Mouse (Mus musculus) limb, embryonic 12.5 days (tissue): Measurements from ENCODE around the gene Casz1. TPM values are rescaled to one million over a fixed set of nuclear protein-coding genes. Genes with fewer than 3 reads are reported as not detected.

Source experiments
- ATAC-seq: fragments of 200-750 bp; cut with Nextera tagmentation; 2 replicates; pipeline ENCODE4 v1.8.0; 2017; ENCODE audit warnings: low read depth, moderate TSS enrichment; ENCODE audit not compliant: insufficient number of reproducible peaks, insufficient read depth, low FRiP score, low TSS enrichment
- H3K27ac ChIP-seq: fragments of 300-500 bp; sonication (generic); 2 replicates; pipeline ENCODE4 v1.5.1; 2016; ENCODE audit warnings: mild to moderate bottlenecking, moderate library complexity
- H3K27me3 ChIP-seq: fragments of 300-500 bp; sonication (generic); 2 replicates; pipeline ENCODE4 v1.6.1; 2016; ENCODE audit warnings: mild to moderate bottlenecking, moderate library complexity
- H3K36me3 ChIP-seq: fragments of 300-500 bp; sonication (generic); 2 replicates; pipeline ENCODE4 v1.6.1; 2016; ENCODE audit warnings: mild to moderate bottlenecking, moderate library complexity
- H3K4me1 ChIP-seq: fragments of 300-500 bp; sonication (generic); replicated peaks from 2 replicates; pipeline ENCODE4 v1.6.1; 2016
- H3K4me2 ChIP-seq: fragments of 300-500 bp; sonication (generic); 2 replicates; pipeline ENCODE4 v1.6.1; 2016; ENCODE audit warnings: mild to moderate bottlenecking, moderate library complexity
- H3K4me3 ChIP-seq: fragments of 300-500 bp; sonication (generic); replicated peaks from 2 replicates; pipeline ENCODE4 v1.5.1; 2016; ENCODE audit warnings: mild to moderate bottlenecking
- H3K9ac ChIP-seq: fragments of 300-500 bp; sonication (generic); replicated peaks from 2 replicates; pipeline ENCODE4 v1.6.1; 2016; ENCODE audit warnings: mild to moderate bottlenecking, moderate library complexity
- H3K9me3 ChIP-seq: fragments of 300-500 bp; sonication (generic); 2 replicates; pipeline ENCODE4 v1.6.1; 2016; ENCODE audit warnings: mild to moderate bottlenecking, moderate library complexity
- WGBS: fragments of 180-500 bp; shearing (Covaris S2); methylation state at CpG from one replicate; pipeline ENCODE4 v1.1.7; 2016; 5-methylcytosine and 5-hydroxymethylcytosine counted together
- polyA plus RNA-seq: library from polyadenylated mRNA; unstranded; fragments of >200 nt; fragmentation: Nextera tagmentation; extraction: Ambion mirVana; gene quantifications from 2 replicates; pipeline ENCODE4 v1.2.1, GENCODE M21; 2016

Casz1 gene
- polyA plus RNA-seq, 1 experiment from 2014 or later = 4.7 TPM

GRCm38 (mm10) chr4:148940674-148941211 is 136.5 kb downstream of the Casz1 start:
- Histone ChIP-seq H3K4me3 (0 out of 2 replicates have a peak overlapping the region, but pooled peaks have one; percentile 4), H3K9me3 (no peaks in the 10 kb centered on the region), H3K4me1 (peaks cover 23% of the 10 kb centered on the region), H3K27me3 (peaks cover 65% of the 10 kb centered on the region), H3K4me2 (peak overlapping the region; percentile 46), H3K36me3 (peaks cover 5% of the 10 kb centered on the region; the same call in 1 of the 2 replicates), H3K9ac (no peak overlapping the region; the same call in 1 of the 2 replicates), H3K27ac (no peak overlapping the region)
- ATAC-seq = peak; percentile 51
- 8% methylated on average over 25 of the region's 25 CpGs for WGBS

- H3K4me1 ChIP-seq = peaks cover 19% of the 10 kb centered on the region
- H3K4me2 ChIP-seq = peak overlapping the region; percentile 46
- ATAC-seq = no peak
- H3K27ac ChIP-seq = no peak overlapping the region
- WGBS = 55% methylated on average over 11 of the region's 11 CpGs
- peaks cover 59% of the 10 kb centered on the region for H3K27me3 ChIP-seq
- H3K9ac ChIP-seq = no peak overlapping the region
- H3K4me3 ChIP-seq = no peak overlapping the region
- H3K36me3 ChIP-seq = peaks cover 5% of the 10 kb centered on the region; the same call in 1 of the 2 replicates
- no peaks in the 10 kb centered on the region for H3K9me3 ChIP-seq
Observed at GRCm38 (mm10) chr4:148941321-148941720, 137.1 kb downstream of the Casz1 start.

GRCm38 (mm10) chr4:148943099-148943498 is 138.9 kb downstream of the Casz1 start:
- Histone ChIP-seq H3K27ac (no peak overlapping the region), H3K27me3 (peaks cover 42% of the 10 kb centered on the region), H3K9me3 (no peaks in the 10 kb centered on the region), H3K4me3 (no peak overlapping the region), H3K9ac (no peak overlapping the region), H3K36me3 (peaks cover 4% of the 10 kb centered on the region; the same call in 1 of the 2 replicates), H3K4me1 (peaks cover 25% of the 10 kb centered on the region), H3K4me2 (no peak overlapping the region)
- WGBS = 18% methylated on average over 5 of the region's 5 CpGs
- ATAC-seq = no peak

- WGBS = 71% methylated on average over 4 of the region's 4 CpGs
- H3K36me3 ChIP-seq = no peaks in the 10 kb centered on the region; the same call in 1 of the 2 replicates
- peaks cover 47% of the 10 kb centered on the region for H3K27me3 ChIP-seq
- no peak overlapping the region for H3K9ac ChIP-seq
- H3K4me2 ChIP-seq = no peak overlapping the region
- H3K27ac ChIP-seq = no peak overlapping the region
- H3K9me3 ChIP-seq = no peaks in the 10 kb centered on the region
- no peak for ATAC-seq
- peaks cover 41% of the 10 kb centered on the region for H3K4me1 ChIP-seq
- no peak overlapping the region for H3K4me3 ChIP-seq
Observed at GRCm38 (mm10) chr4:148945476-148945881, 141.2 kb downstream of the Casz1 start.

GRCm38 (mm10) chr4:148946071-148946470 is 141.8 kb downstream of the Casz1 start:
- Histone ChIP-seq H3K27me3 (peaks cover 53% of the 10 kb centered on the region), H3K4me3 (no peak overlapping the region), H3K36me3 (no peaks in the 10 kb centered on the region; the same call in 1 of the 2 replicates), H3K4me2 (no peak overlapping the region), H3K9me3 (no peaks in the 10 kb centered on the region), H3K4me1 (peaks cover 41% of the 10 kb centered on the region), H3K9ac (no peak overlapping the region), H3K27ac (no peak overlapping the region)
- WGBS = 86% methylated on average over 8 of the region's 8 CpGs
- no peak for ATAC-seq

- peaks cover 64% of the 10 kb centered on the region for H3K27me3 ChIP-seq
- no peaks in the 10 kb centered on the region for H3K9me3 ChIP-seq
- H3K27ac ChIP-seq = 0 out of 2 replicates have a peak overlapping the region, but pooled peaks have one; percentile 4
- no peak overlapping the region for H3K4me3 ChIP-seq
- peaks cover 53% of the 10 kb centered on the region for H3K4me1 ChIP-seq
- ATAC-seq = no peak
- no peak overlapping the region for H3K9ac ChIP-seq
- H3K4me2 ChIP-seq = no peak overlapping the region
- WGBS = 45% methylated on average over 10 of the region's 10 CpGs
- H3K36me3 ChIP-seq = no peaks in the 10 kb centered on the region; the same call in 1 of the 2 replicates
Observed at GRCm38 (mm10) chr4:148947833-148948388, 143.7 kb downstream of the Casz1 start.

GRCm38 (mm10) chr4:148950487-148950886 is 146.3 kb downstream of the Casz1 start:
- Histone ChIP-seq H3K4me2 (no peak overlapping the region), H3K9ac (no peak overlapping the region; the same call in 1 of the 2 replicates), H3K36me3 (no peaks in the 10 kb centered on the region; the same call in 1 of the 2 replicates), H3K9me3 (no peaks in the 10 kb centered on the region), H3K4me3 (no peak overlapping the region), H3K4me1 (peaks cover 58% of the 10 kb centered on the region), H3K27me3 (peaks cover 67% of the 10 kb centered on the region), H3K27ac (peak overlapping the region; percentile 50; the same call in 1 of the 2 replicates)
- 64% methylated on average over 6 of the region's 6 CpGs for WGBS
- ATAC-seq = no peak

- WGBS = 29% methylated on average over 25 of the region's 25 CpGs
- no peak for ATAC-seq
- Histone ChIP-seq H3K9me3 (no peaks in the 10 kb centered on the region), H3K36me3 (no peaks in the 10 kb centered on the region; the same call in 1 of the 2 replicates), H3K4me2 (peak overlapping the region; percentile 80), H3K4me1 (peaks cover 61% of the 10 kb centered on the region), H3K9ac (peak overlapping the region; percentile 23; the same call in 1 of the 2 replicates), H3K4me3 (peak overlapping the region; percentile 44; the same call in 1 of the 2 replicates), H3K27me3 (peaks cover 69% of the 10 kb centered on the region), H3K27ac (peak overlapping the region; percentile 50; the same call in 1 of the 2 replicates)
Observed at GRCm38 (mm10) chr4:148950932-148951650, 146.9 kb downstream of the Casz1 start.

- Histone ChIP-seq H3K4me3 (peak overlapping the region; percentile 44), H3K27ac (no peak overlapping the region), H3K9ac (peak overlapping the region; percentile 48), H3K27me3 (peaks cover 69% of the 10 kb centered on the region), H3K4me2 (peak overlapping the region; percentile 80), H3K9me3 (no peaks in the 10 kb centered on the region), H3K4me1 (peaks cover 69% of the 10 kb centered on the region), H3K36me3 (no peaks in the 10 kb centered on the region; the same call in 1 of the 2 replicates)
- 2% methylated on average over 44 of the region's 44 CpGs for WGBS
- no peak for ATAC-seq
Observed at GRCm38 (mm10) chr4:148951821-148952291, 147.6 kb downstream of the Casz1 start.

- H3K36me3 ChIP-seq = no peaks in the 10 kb centered on the region; the same call in 1 of the 2 replicates
- no peak for ATAC-seq
- peaks cover 75% of the 10 kb centered on the region for H3K4me1 ChIP-seq
- peak overlapping the region; percentile 48 for H3K9ac ChIP-seq
- no peak overlapping the region for H3K27ac ChIP-seq
- peak overlapping the region; percentile 80 for H3K4me2 ChIP-seq
- H3K4me3 ChIP-seq = peak overlapping the region; percentile 44
- H3K9me3 ChIP-seq = no peaks in the 10 kb centered on the region
- peaks cover 69% of the 10 kb centered on the region for H3K27me3 ChIP-seq
- 2% methylated on average over 68 of the region's 69 CpGs for WGBS
Observed at GRCm38 (mm10) chr4:148952328-148953222, 148.3 kb downstream of the Casz1 start.
